8 mouse cellular contexts compared by ENCODE assay signal in the genomic region with DNA sequence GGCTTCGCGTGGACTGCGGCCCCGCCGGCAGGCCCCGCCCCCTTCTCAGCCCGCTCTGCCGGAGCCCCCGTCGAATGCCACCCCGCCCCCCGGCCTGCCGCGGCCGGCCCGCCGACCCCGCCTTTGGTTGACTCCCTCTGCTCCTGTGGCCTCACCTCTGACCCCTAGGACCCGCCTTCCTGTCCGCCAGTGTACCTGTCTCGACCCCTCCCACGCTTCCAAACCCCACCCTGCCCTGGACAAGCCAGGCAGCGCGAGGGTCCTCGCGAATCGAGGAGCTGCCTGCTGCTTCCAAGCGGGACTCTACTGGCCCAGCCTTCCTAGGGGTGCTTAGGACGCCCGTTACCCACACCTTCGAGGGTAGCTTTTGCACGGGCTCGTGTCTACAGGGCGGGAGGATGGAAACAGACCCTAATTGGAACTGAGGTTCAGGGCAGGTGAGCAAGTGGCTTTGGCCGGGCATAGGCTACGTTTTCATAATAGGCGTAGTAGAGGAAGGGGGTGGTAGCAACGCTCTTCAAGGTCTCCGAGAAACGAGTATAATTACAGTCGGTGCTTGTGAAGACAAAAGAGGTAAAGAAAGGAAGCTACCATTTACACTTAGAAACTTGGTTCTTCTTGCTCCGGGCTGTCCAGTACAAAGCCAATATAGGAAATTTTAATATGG. TPM values are rescaled to one million over a fixed set of nuclear protein-coding genes. Genes with fewer than 3 reads are reported as not detected.
DNase-seq lines count a peak whose midpoint lies in the region; ATAC-seq and TF ChIP-seq lines count a peak whose summit lies in the region.

No protein-coding gene starts in this region.

- H3K79me2 ChIP-seq in MEL (ENCODE audit: control insufficient read depth, insufficient read depth, low read length, poor library complexity), result peaks cover 5% of the 10 kb centered on the region; the same call in 1 of the 2 replicates

- peaks cover 31% of the 10 kb centered on the region for H3K36me3 ChIP-seq in kidney, embryonic 14.5 days (ENCODE audit: control insufficient read depth, insufficient read depth, low read length)
- peaks cover 0 to 12% of the 10 kb centered on the region in 2 experiments; a peak in 2 of 4 replicates for H3K36me3 ChIP-seq in MEL (ENCODE audit: control insufficient read depth in 1 of 2, insufficient read depth in 2 of 2, low read length in 2 of 2)
- peaks cover 35% of the 10 kb centered on the region for H3K36me3 ChIP-seq in embryonic facial prominence, embryonic 14.5 days (ENCODE audit: control insufficient read depth, insufficient read depth, low read length)
- H3K36me3 ChIP-seq in limb, embryonic 12.5 days, result peaks cover 38% of the 10 kb centered on the region
- peaks cover 34% of the 10 kb centered on the region for H3K36me3 ChIP-seq in neural tube, embryonic 15.5 days

- peaks cover 14% of the 10 kb centered on the region for H3K4me1 ChIP-seq in kidney, embryonic 14.5 days (ENCODE audit: control insufficient read depth, insufficient read depth, low read length)
- H3K4me1 ChIP-seq in MEL (ENCODE audit: control insufficient read depth in 1 of 2, insufficient read depth in 2 of 2, low read length in 2 of 2), result peaks cover 0 to 10% of the 10 kb centered on the region in 2 experiments; a peak in 2 of 4 replicates
- H3K4me1 ChIP-seq in embryonic facial prominence, embryonic 14.5 days (ENCODE audit: control insufficient read depth, insufficient read depth, low read length), result peaks cover 12% of the 10 kb centered on the region
- peaks cover 22% of the 10 kb centered on the region for H3K4me1 ChIP-seq in limb, embryonic 12.5 days (replicated peaks)
- H3K4me1 ChIP-seq in neural tube, embryonic 15.5 days, result peaks cover 25% of the 10 kb centered on the region

- under 1% methylated on average over 28 of the region's 42 CpGs for WGBS in kidney, embryonic 14.5 days
- WGBS in embryonic facial prominence, embryonic 14.5 days, result under 1% methylated on average over 24 of the region's 42 CpGs
- 2% methylated on average over 33 of the region's 42 CpGs for WGBS in limb, embryonic 12.5 days
- under 1% methylated on average over 29 of the region's 42 CpGs for WGBS in neural tube, embryonic 15.5 days

- peak overlapping the region; percentile 90 for H3K4me2 ChIP-seq in kidney, embryonic 14.5 days (replicated peaks; ENCODE audit: low read depth, low read length)
- H3K4me2 ChIP-seq in embryonic facial prominence, embryonic 14.5 days (ENCODE audit: low read depth, low read length), result peak overlapping the region; percentile 79
- peak overlapping the region; percentile 68 for H3K4me2 ChIP-seq in limb, embryonic 12.5 days
- H3K4me2 ChIP-seq in neural tube, embryonic 15.5 days, result peak overlapping the region; percentile 68

- TF ChIP-seq CTCF in MEL (IDR thresholded peaks at IDR 0.05 in 2 of 3, conservative IDR thresholded peaks at IDR 0.05 in 1 of 3; ENCODE audit: control insufficient read depth in 1 of 3, insufficient read depth in 1 of 3, low read depth in 2 of 3, low read length in 3 of 3, poor library complexity in 1 of 3, severe bottlenecking in 1 of 3), result no peak

- TF ChIP-seq RAD21 in MEL (IDR thresholded peaks at IDR 0.05; ENCODE audit: low read depth, low read length), result no peak

- TF ChIP-seq POLR2A in MEL (IDR thresholded peaks at IDR 0.05; ENCODE audit: control insufficient read depth in 1 of 2, insufficient read depth in 1 of 2, low read depth in 1 of 2, low read length in 2 of 2, poor library complexity in 1 of 2), result peak; percentile 10 to 48; a peak in 3 of 4 replicates

- peak; percentile 18; the same call in 1 of the 2 replicates for ATAC-seq in kidney, embryonic 14.5 days (ENCODE audit: low FRiP score, low TSS enrichment)
- peak; percentile 10 for ATAC-seq in embryonic facial prominence, embryonic 14.5 days (ENCODE audit: low read depth)
- ATAC-seq in limb, embryonic 12.5 days (ENCODE audit: insufficient number of reproducible peaks, insufficient read depth, low FRiP score, low TSS enrichment, low read depth), result peak; percentile 17
- peak; percentile 19 for ATAC-seq in neural tube, embryonic 15.5 days (ENCODE audit: low FRiP score)

- DNase-seq in kidney, adult 18-20 months, result no peak
- DNase-seq in MEL (ENCODE audit: low read depth, low spot score), result no peak
- DNase-seq in embryonic facial prominence, embryonic 14.5 days (ENCODE audit: low spot score), result peak; percentile 68
- no peak for DNase-seq in urinary bladder, postnatal 10 days (ENCODE audit: low spot score)
- DNase-seq in gastrocnemius, postnatal 14 days, result no peak

- no peaks in the 10 kb centered on the region for H3K27me3 ChIP-seq in kidney, embryonic 14.5 days (ENCODE audit: control insufficient read depth, insufficient read depth, low read length)
- H3K27me3 ChIP-seq in MEL (ENCODE audit: control insufficient read depth in 1 of 2, insufficient read depth in 2 of 2, low read length in 2 of 2), result no peaks in the 10 kb centered on the region
- no peaks in the 10 kb centered on the region for H3K27me3 ChIP-seq in embryonic facial prominence, embryonic 14.5 days (replicated peaks; ENCODE audit: control insufficient read depth, insufficient read depth, low read length)
- H3K27me3 ChIP-seq in limb, embryonic 12.5 days, result no peaks in the 10 kb centered on the region
- no peaks in the 10 kb centered on the region for H3K27me3 ChIP-seq in neural tube, embryonic 15.5 days (replicated peaks)

- H3K9ac ChIP-seq in kidney, embryonic 14.5 days (ENCODE audit: low read depth, low read length), result peak overlapping the region; percentile 84
- peak overlapping the region; percentile 67 for H3K9ac ChIP-seq in MEL (ENCODE audit: control insufficient read depth, low read depth, low read length, poor library complexity, severe bottlenecking)
- peak overlapping the region; percentile 79 for H3K9ac ChIP-seq in embryonic facial prominence, embryonic 14.5 days (ENCODE audit: low read depth, low read length)
- peak overlapping the region; percentile 83 for H3K9ac ChIP-seq in limb, embryonic 12.5 days (replicated peaks)
- H3K9ac ChIP-seq in neural tube, embryonic 15.5 days (replicated peaks), result peak overlapping the region; percentile 66

- intact Hi-C loops in gastrocnemius, postnatal 14 days (cut with DNase I; ENCODE audit: low total_unique reads), result no loop called here

- H3K4me3 ChIP-seq in kidney, embryonic 14.5 days (ENCODE audit: low read length), result peak overlapping the region; percentile 80
- peak overlapping the region; percentile 31 to 72 for H3K4me3 ChIP-seq in MEL (ENCODE audit: control insufficient read depth in 1 of 2, insufficient read depth in 1 of 2, low read depth in 2 of 2, low read length in 2 of 2)
- peak overlapping the region; percentile 66 for H3K4me3 ChIP-seq in embryonic facial prominence, embryonic 14.5 days (ENCODE audit: low read depth, low read length)
- peak overlapping the region; percentile 74 for H3K4me3 ChIP-seq in limb, embryonic 12.5 days (replicated peaks)
- H3K4me3 ChIP-seq in neural tube, embryonic 15.5 days (replicated peaks), result peak overlapping the region; percentile 57

- peak overlapping the region; percentile 96 for H3K27ac ChIP-seq in kidney, embryonic 14.5 days (ENCODE audit: low read depth, low read length)
- H3K27ac ChIP-seq in MEL (ENCODE audit: control insufficient read depth, low read depth, low read length), result peak overlapping the region; percentile 88
- peak overlapping the region; percentile 97 for H3K27ac ChIP-seq in embryonic facial prominence, embryonic 14.5 days (replicated peaks; ENCODE audit: low read depth, low read length)
- peak overlapping the region; percentile 98 for H3K27ac ChIP-seq in limb, embryonic 12.5 days
- peak overlapping the region; percentile 97 for H3K27ac ChIP-seq in neural tube, embryonic 15.5 days (replicated peaks)

- H3K9me3 ChIP-seq in kidney, embryonic 14.5 days (ENCODE audit: control insufficient read depth, low read length), result no peaks in the 10 kb centered on the region
- H3K9me3 ChIP-seq in MEL (replicated peaks; ENCODE audit: insufficient read depth, low read length), result no peaks in the 10 kb centered on the region
- H3K9me3 ChIP-seq in embryonic facial prominence, embryonic 14.5 days (ENCODE audit: control insufficient read depth, low read length), result no peaks in the 10 kb centered on the region
- H3K9me3 ChIP-seq in limb, embryonic 12.5 days, result no peaks in the 10 kb centered on the region
- no peaks in the 10 kb centered on the region for H3K9me3 ChIP-seq in neural tube, embryonic 15.5 days (replicated peaks)

- TF ChIP-seq EP300 in MEL (IDR thresholded peaks at IDR 0.05; ENCODE audit: low read depth in 1 of 2, low read length in 2 of 2), result no peak

RNA-seq across cellular contexts. Expression of a gene that starts 0.7 kb away (rescaled TPM):
- polyA plus RNA-seq in kidney, embryonic 14.5 days (2014; fragmentation: Nextera tagmentation; extraction: Ambion mirVana), result 19.5 and 27.1 TPM in 2 replicates
- 10.6 and 12.8 TPM in 2 replicates for total RNA-seq in MEL (2012; rRNA removed)
- 10 to 100 TPM in 1 of 2 experiments, not detected in 1; 45.0 TPM for polyA plus RNA-seq in MEL (2012; ENCODE audit: insufficient read depth in 1 of 2, insufficient read length in 2 of 2, low read depth in 1 of 2, low replicate concordance in 2 of 2, missing spikeins in 1 of 2)
- 17.4 and 22.4 TPM in 2 replicates for polyA plus RNA-seq in embryonic facial prominence, embryonic 14.5 days (2014; fragmentation: Nextera tagmentation; extraction: Ambion mirVana)
- 35.8 and 42.0 TPM in 2 replicates for polyA plus RNA-seq in limb, embryonic 12.5 days (2016; fragmentation: Nextera tagmentation; extraction: Ambion mirVana)
- 18.9 and 21.1 TPM in 2 replicates for polyA plus RNA-seq in neural tube, embryonic 15.5 days (2015; fragmentation: Nextera tagmentation; extraction: Ambion mirVana)
- total RNA-seq in gastrocnemius, postnatal 14 days (2021), result 1 to 10 TPM; 1.8 to 2.6 TPM

RNA-seq across cellular contexts. Expression of a gene that starts 18.4 kb away (rescaled TPM):
- polyA plus RNA-seq in kidney, embryonic 14.5 days (2014; fragmentation: Nextera tagmentation; extraction: Ambion mirVana), result 500 and 653 TPM in 2 replicates
- 296 and 321 TPM in 2 replicates for total RNA-seq in MEL (2012; rRNA removed)
- 100 to 1,000 TPM; 220 to 478 TPM for polyA plus RNA-seq in MEL (2012; ENCODE audit: insufficient read depth in 1 of 2, insufficient read length in 2 of 2, low read depth in 1 of 2, low replicate concordance in 2 of 2, missing spikeins in 1 of 2)
- polyA plus RNA-seq in embryonic facial prominence, embryonic 14.5 days (2014; fragmentation: Nextera tagmentation; extraction: Ambion mirVana), result 507 and 572 TPM in 2 replicates
- polyA plus RNA-seq in limb, embryonic 12.5 days (2016; fragmentation: Nextera tagmentation; extraction: Ambion mirVana), result 351 and 355 TPM in 2 replicates
- polyA plus RNA-seq in neural tube, embryonic 15.5 days (2015; fragmentation: Nextera tagmentation; extraction: Ambion mirVana), result 244 and 282 TPM in 2 replicates
- total RNA-seq in gastrocnemius, postnatal 14 days (2021), result 100 to 1,000 TPM; 119 to 134 TPM

RNA-seq across cellular contexts. Expression of a gene that starts 21.4 kb away (rescaled TPM):
- polyA plus RNA-seq in kidney, embryonic 14.5 days (2014; fragmentation: Nextera tagmentation; extraction: Ambion mirVana), result 53.1 and 65.1 TPM in 2 replicates
- total RNA-seq in MEL (2012; rRNA removed), result 41.3 and 50.5 TPM in 2 replicates
- 100 to 1,000 TPM; 101 to 170 TPM for polyA plus RNA-seq in MEL (2012; ENCODE audit: insufficient read depth in 1 of 2, insufficient read length in 2 of 2, low read depth in 1 of 2, low replicate concordance in 2 of 2, missing spikeins in 1 of 2)
- 77.1 and 77.2 TPM in 2 replicates for polyA plus RNA-seq in embryonic facial prominence, embryonic 14.5 days (2014; fragmentation: Nextera tagmentation; extraction: Ambion mirVana)
- 80.4 and 84.6 TPM in 2 replicates for polyA plus RNA-seq in limb, embryonic 12.5 days (2016; fragmentation: Nextera tagmentation; extraction: Ambion mirVana)
- 69.9 and 71.2 TPM in 2 replicates for polyA plus RNA-seq in neural tube, embryonic 15.5 days (2015; fragmentation: Nextera tagmentation; extraction: Ambion mirVana)
- 10 to 100 TPM; 33.5 to 37.4 TPM for total RNA-seq in gastrocnemius, postnatal 14 days (2021)

RNA-seq across cellular contexts. Expression of a gene that starts 24.0 kb away (rescaled TPM):
- 170 and 191 TPM in 2 replicates for polyA plus RNA-seq in kidney, embryonic 14.5 days (2014; fragmentation: Nextera tagmentation; extraction: Ambion mirVana)
- total RNA-seq in MEL (2012; rRNA removed), result 1.3 and 1.5 TPM in 2 replicates
- 1 to 10 TPM in 1 of 2 experiments, not detected in 1; 2.0 TPM for polyA plus RNA-seq in MEL (2012; ENCODE audit: insufficient read depth in 1 of 2, insufficient read length in 2 of 2, low read depth in 1 of 2, low replicate concordance in 2 of 2, missing spikeins in 1 of 2)
- polyA plus RNA-seq in embryonic facial prominence, embryonic 14.5 days (2014; fragmentation: Nextera tagmentation; extraction: Ambion mirVana), result 200 and 225 TPM in 2 replicates
- 221 and 225 TPM in 2 replicates for polyA plus RNA-seq in limb, embryonic 12.5 days (2016; fragmentation: Nextera tagmentation; extraction: Ambion mirVana)
- polyA plus RNA-seq in neural tube, embryonic 15.5 days (2015; fragmentation: Nextera tagmentation; extraction: Ambion mirVana), result 24.5 and 52.1 TPM in 2 replicates
- 10 to 100 TPM; 25.7 to 31.3 TPM for total RNA-seq in gastrocnemius, postnatal 14 days (2021)

RNA-seq across cellular contexts. Expression of a gene that starts 32.0 kb away (rescaled TPM):
- polyA plus RNA-seq in kidney, embryonic 14.5 days (2014; fragmentation: Nextera tagmentation; extraction: Ambion mirVana), result 29.7 and 31.4 TPM in 2 replicates
- 268 and 308 TPM in 2 replicates for total RNA-seq in MEL (2012; rRNA removed)
- polyA plus RNA-seq in MEL (2012; ENCODE audit: insufficient read depth in 1 of 2, insufficient read length in 2 of 2, low read depth in 1 of 2, low replicate concordance in 2 of 2, missing spikeins in 1 of 2), result 100 to 1,000 TPM in 1 of 2 experiments, not detected in 1; 461 TPM
- polyA plus RNA-seq in embryonic facial prominence, embryonic 14.5 days (2014; fragmentation: Nextera tagmentation; extraction: Ambion mirVana), result 22.1 and 24.7 TPM in 2 replicates
- 11.7 and 14.6 TPM in 2 replicates for polyA plus RNA-seq in limb, embryonic 12.5 days (2016; fragmentation: Nextera tagmentation; extraction: Ambion mirVana)
- 12.7 and 17.0 TPM in 2 replicates for polyA plus RNA-seq in neural tube, embryonic 15.5 days (2015; fragmentation: Nextera tagmentation; extraction: Ambion mirVana)
- 10 to 100 TPM; 31.4 to 32.7 TPM for total RNA-seq in gastrocnemius, postnatal 14 days (2021)
